In the genomic region with DNA sequence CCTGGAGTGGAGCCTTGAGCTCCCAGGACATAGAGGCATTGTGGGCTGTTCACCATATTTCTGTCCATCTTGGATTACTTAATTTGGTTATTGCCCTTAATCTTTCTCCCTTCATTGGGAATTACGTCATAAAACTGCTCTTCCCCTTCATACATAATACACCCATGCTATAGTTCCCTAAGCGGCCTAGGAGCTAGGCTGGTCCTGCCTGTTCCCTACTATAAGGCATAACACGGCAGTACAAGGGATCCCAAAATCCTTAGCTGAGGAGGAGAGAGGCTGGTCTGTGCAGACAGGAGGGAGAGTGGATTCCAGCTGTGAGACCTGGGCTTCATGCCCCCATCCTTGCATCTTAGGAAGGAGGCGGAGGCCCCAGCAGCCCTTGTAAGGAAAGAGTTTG, we compare ENCODE assay signal across 17 mouse cellular contexts. TPM values are rescaled to one million over a fixed set of nuclear protein-coding genes. Genes with fewer than 3 reads are reported as not detected.
DNase-seq lines count a peak whose midpoint lies in the region; ATAC-seq and TF ChIP-seq lines count a peak whose summit lies in the region.
"Had no signal": no experiment of that assay in that cellular context is flagged by ENCODE, and none has a peak within 500 bp of the region (broad histone marks: within the 10 kb centered on the region; RNA-seq: fewer than 3 reads in every experiment).

No protein-coding gene starts in this region.

- TF ChIP-seq EP300 in stomach, postnatal 0 days (optimal IDR thresholded peaks at IDR 0.05): no peak

- TF ChIP-seq CTCF in hindbrain, postnatal 0 days (IDR thresholded peaks at IDR 0.05; ENCODE audit: low read depth): no peak
- TF ChIP-seq CTCF in stomach, postnatal 0 days (IDR thresholded peaks at IDR 0.05; ENCODE audit: low read depth): no peak

- H3K4me1 ChIP-seq in forebrain, embryonic 10.5 days: peaks cover 83% of the 10 kb centered on the region
- H3K4me1 ChIP-seq in forebrain, embryonic 11.5 days (replicated peaks; ENCODE audit: control insufficient read depth, insufficient read depth, low read length): peaks cover 22% of the 10 kb centered on the region
- H3K4me1 ChIP-seq in hindbrain, embryonic 12.5 days: peaks cover 68% of the 10 kb centered on the region
- peaks cover 5% of the 10 kb centered on the region; the same call in 1 of the 2 replicates for H3K4me1 ChIP-seq in hindbrain, postnatal 0 days (ENCODE audit: insufficient read depth, low read length)
- peaks cover 82% of the 10 kb centered on the region for H3K4me1 ChIP-seq in neural tube, embryonic 13.5 days (replicated peaks)
- 0 out of 2 replicates have a peak, but pooled peaks cover 2% of the 10 kb centered on the region for H3K4me1 ChIP-seq in stomach, postnatal 0 days (replicated peaks; ENCODE audit: control insufficient read depth, insufficient read depth)

- no peaks in the 10 kb centered on the region for H3K27me3 ChIP-seq in forebrain, embryonic 10.5 days (ENCODE audit: poor library complexity, severe bottlenecking)
- H3K27me3 ChIP-seq in forebrain, embryonic 11.5 days (ENCODE audit: control insufficient read depth, insufficient read depth, low read length): no peaks in the 10 kb centered on the region
- no peaks in the 10 kb centered on the region for H3K27me3 ChIP-seq in hindbrain, embryonic 12.5 days
- H3K27me3 ChIP-seq in hindbrain, postnatal 0 days (ENCODE audit: insufficient read depth, low read length): no peaks in the 10 kb centered on the region
- no peaks in the 10 kb centered on the region for H3K27me3 ChIP-seq in neural tube, embryonic 13.5 days
- no peaks in the 10 kb centered on the region for H3K27me3 ChIP-seq in stomach, postnatal 0 days (ENCODE audit: control insufficient read depth, insufficient read depth, low read length)

- ATAC-seq in forebrain, embryonic 11.5 days (replicated peaks; ENCODE audit: low FRiP score): no peak
- no peak for ATAC-seq in hindbrain, embryonic 12.5 days (ENCODE audit: low FRiP score)
- ATAC-seq in hindbrain, postnatal 0 days: no peak
- no peak for ATAC-seq in neural tube, embryonic 13.5 days (ENCODE audit: low read depth)
- no peak for ATAC-seq in stomach, postnatal 0 days (ENCODE audit: low FRiP score, low TSS enrichment)
- ATAC-seq: midbrain, embryonic 16.5 days had no signal

- 90% methylated on average over 4 of the region's 4 CpGs for WGBS in forebrain, embryonic 10.5 days
- WGBS in forebrain, embryonic 11.5 days: 84% methylated on average over 4 of the region's 4 CpGs
- 80% methylated on average over 4 of the region's 4 CpGs for WGBS in hindbrain, embryonic 12.5 days
- WGBS in hindbrain, postnatal 0 days: 70% methylated on average over 4 of the region's 4 CpGs
- WGBS in neural tube, embryonic 13.5 days: 83% methylated on average over 4 of the region's 4 CpGs
- WGBS in stomach, postnatal 0 days: 70% methylated on average over 4 of the region's 4 CpGs

- no peaks in the 10 kb centered on the region for H3K9me3 ChIP-seq in forebrain, embryonic 10.5 days
- no peaks in the 10 kb centered on the region for H3K9me3 ChIP-seq in forebrain, embryonic 11.5 days (ENCODE audit: control insufficient read depth, low read length)
- H3K9me3 ChIP-seq in hindbrain, embryonic 12.5 days (replicated peaks): no peaks in the 10 kb centered on the region
- H3K9me3 ChIP-seq in hindbrain, postnatal 0 days (ENCODE audit: low read length): no peaks in the 10 kb centered on the region
- H3K9me3 ChIP-seq in neural tube, embryonic 13.5 days: no peaks in the 10 kb centered on the region
- H3K9me3 ChIP-seq in stomach, postnatal 0 days (ENCODE audit: control insufficient read depth, low read length): no peaks in the 10 kb centered on the region

- no peak overlapping the region for H3K9ac ChIP-seq in forebrain, embryonic 11.5 days (ENCODE audit: low read length)
- no peak overlapping the region; the same call in 1 of the 2 replicates for H3K9ac ChIP-seq in hindbrain, embryonic 12.5 days
- H3K9ac ChIP-seq in hindbrain, postnatal 0 days (replicated peaks; ENCODE audit: low read length): no peak overlapping the region
- peak overlapping the region; percentile 47; the same call in 1 of the 2 replicates for H3K9ac ChIP-seq in neural tube, embryonic 13.5 days
- H3K9ac ChIP-seq in stomach, postnatal 0 days (ENCODE audit: low read length): no peak overlapping the region
- H3K9ac ChIP-seq: liver, embryonic 14.5 days had no signal

- no peak for DNase-seq in forebrain, embryonic 10.5 days (ENCODE audit: extremely low spot score, low spot score)
- no peak for DNase-seq in forebrain, embryonic 11.5 days (ENCODE audit: low spot score)
- no peak for DNase-seq in hindbrain, postnatal 0 days (ENCODE audit: low spot score)
- DNase-seq in neural tube, embryonic 10.5 days (ENCODE audit: extremely low spot score, low spot score): no peak
- DNase-seq in stomach, postnatal 0 days (ENCODE audit: low spot score): no peak
- DNase-seq in cerebellum, postnatal 4 days (ENCODE audit: low spot score in 2 of 2): no peak
- DNase-seq: cerebellum, adult 2 months; kidney, adult 11 months; kidney, postnatal 4 days; lung, postnatal 14 days; right cerebral cortex, postnatal 25 days; thymus, postnatal 4 days had no signal

- peak overlapping the region; percentile 24; the same call in 1 of the 2 replicates for H3K4me3 ChIP-seq in forebrain, embryonic 10.5 days
- H3K4me3 ChIP-seq in forebrain, embryonic 11.5 days (ENCODE audit: low read depth, low read length): no peak overlapping the region
- no peak overlapping the region for H3K4me3 ChIP-seq in hindbrain, embryonic 12.5 days
- H3K4me3 ChIP-seq in hindbrain, postnatal 0 days (ENCODE audit: low read length): no peak overlapping the region
- no peak overlapping the region for H3K4me3 ChIP-seq in neural tube, embryonic 13.5 days
- H3K4me3 ChIP-seq in stomach, postnatal 0 days (ENCODE audit: low read depth, low read length): no peak overlapping the region
- H3K4me3 ChIP-seq: left cerebral cortex, adult 2 months had no signal

- no peak overlapping the region for H3K27ac ChIP-seq in forebrain, embryonic 10.5 days
- H3K27ac ChIP-seq in forebrain, embryonic 11.5 days (ENCODE audit: low read depth, low read length): no peak overlapping the region
- peak overlapping the region; percentile 6; the same call in 1 of the 2 replicates for H3K27ac ChIP-seq in hindbrain, embryonic 12.5 days
- no peak overlapping the region for H3K27ac ChIP-seq in hindbrain, postnatal 0 days
- 0 out of 2 replicates have a peak overlapping the region, but pooled peaks have one; percentile 2 for H3K27ac ChIP-seq in neural tube, embryonic 13.5 days (replicated peaks)
- 0 out of 2 replicates have a peak overlapping the region, but pooled peaks have one; percentile 24 for H3K27ac ChIP-seq in stomach, postnatal 0 days (replicated peaks)
- H3K27ac ChIP-seq: left cerebral cortex, adult 2 months; liver, embryonic 14.5 days had no signal

- no peak overlapping the region for H3K4me2 ChIP-seq in forebrain, embryonic 11.5 days (ENCODE audit: low read depth, low read length, severe bottlenecking)
- no peak overlapping the region for H3K4me2 ChIP-seq in hindbrain, embryonic 12.5 days (replicated peaks)
- H3K4me2 ChIP-seq in hindbrain, postnatal 0 days (ENCODE audit: low read depth, low read length): no peak overlapping the region
- H3K4me2 ChIP-seq in neural tube, embryonic 13.5 days: no peak overlapping the region; the same call in 1 of the 2 replicates
- no peak overlapping the region for H3K4me2 ChIP-seq in stomach, postnatal 0 days (replicated peaks; ENCODE audit: low read depth)

- peaks cover 99% of the 10 kb centered on the region for H3K36me3 ChIP-seq in forebrain, embryonic 10.5 days (replicated peaks)
- H3K36me3 ChIP-seq in forebrain, embryonic 11.5 days (ENCODE audit: control insufficient read depth, insufficient read depth, low read length): peaks cover 76% of the 10 kb centered on the region
- peaks cover 95% of the 10 kb centered on the region for H3K36me3 ChIP-seq in hindbrain, embryonic 12.5 days
- H3K36me3 ChIP-seq in hindbrain, postnatal 0 days (ENCODE audit: insufficient read depth, low read length): peaks cover 74% of the 10 kb centered on the region
- peaks cover 100% of the 10 kb centered on the region for H3K36me3 ChIP-seq in neural tube, embryonic 13.5 days
- H3K36me3 ChIP-seq in stomach, postnatal 0 days (ENCODE audit: control insufficient read depth, insufficient read depth, low read length): peaks cover 80% of the 10 kb centered on the region

RNA-seq across cellular contexts. Expression of gene Ech1, which starts 7.1 kb away (rescaled TPM):
- polyA plus RNA-seq in forebrain, embryonic 10.5 days (2016; fragmentation: Nextera tagmentation; extraction: Ambion mirVana): 68.5 and 72.0 TPM in 2 replicates
- 70.6 and 74.0 TPM in 2 replicates for polyA plus RNA-seq in forebrain, embryonic 11.5 days (2014; fragmentation: Nextera tagmentation; extraction: Ambion mirVana)
- 84.7 and 87.8 TPM in 2 replicates for polyA plus RNA-seq in hindbrain, embryonic 12.5 days (2016; fragmentation: Nextera tagmentation; extraction: Ambion mirVana)
- 95.5 and 131 TPM in 2 replicates for total RNA-seq in hindbrain, postnatal 0 days (2014; rRNA removed)
- polyA plus RNA-seq in hindbrain, postnatal 0 days (2015; fragmentation: Nextera tagmentation; extraction: Ambion mirVana): 122 and 127 TPM in 2 replicates
- polyA plus RNA-seq in neural tube, embryonic 13.5 days (2015; fragmentation: Nextera tagmentation; extraction: Ambion mirVana): 88.7 and 98.1 TPM in 2 replicates
- 426 and 435 TPM in 2 replicates for polyA plus RNA-seq in stomach, postnatal 0 days (2015; fragmentation: Nextera tagmentation; extraction: Ambion mirVana)

RNA-seq across cellular contexts. Expression of gene Hnrnpl, which starts 9.6 kb away (rescaled TPM):
- 325 and 336 TPM in 2 replicates for polyA plus RNA-seq in forebrain, embryonic 10.5 days (2016; fragmentation: Nextera tagmentation; extraction: Ambion mirVana)
- 338 and 382 TPM in 2 replicates for polyA plus RNA-seq in forebrain, embryonic 11.5 days (2014; fragmentation: Nextera tagmentation; extraction: Ambion mirVana)
- polyA plus RNA-seq in hindbrain, embryonic 12.5 days (2016; fragmentation: Nextera tagmentation; extraction: Ambion mirVana): 297 and 345 TPM in 2 replicates
- 233 and 275 TPM in 2 replicates for total RNA-seq in hindbrain, postnatal 0 days (2014; rRNA removed)
- 179 and 191 TPM in 2 replicates for polyA plus RNA-seq in hindbrain, postnatal 0 days (2015; fragmentation: Nextera tagmentation; extraction: Ambion mirVana)
- 214 and 237 TPM in 2 replicates for polyA plus RNA-seq in neural tube, embryonic 13.5 days (2015; fragmentation: Nextera tagmentation; extraction: Ambion mirVana)
- polyA plus RNA-seq in stomach, postnatal 0 days (2015; fragmentation: Nextera tagmentation; extraction: Ambion mirVana): 153 and 156 TPM in 2 replicates

RNA-seq across cellular contexts. Expression of gene Lgals4, which starts 15.7 kb away (rescaled TPM):
- polyA plus RNA-seq in forebrain, embryonic 10.5 days (2016; fragmentation: Nextera tagmentation; extraction: Ambion mirVana): 2.9 and 3.1 TPM in 2 replicates
- polyA plus RNA-seq in forebrain, embryonic 11.5 days (2014; fragmentation: Nextera tagmentation; extraction: Ambion mirVana): 1.1 and 1.7 TPM in 2 replicates
- polyA plus RNA-seq in hindbrain, embryonic 12.5 days (2016; fragmentation: Nextera tagmentation; extraction: Ambion mirVana): 5.0 and 5.1 TPM in 2 replicates
- total RNA-seq in hindbrain, postnatal 0 days (2014; rRNA removed): 0.47 and 8.4 TPM in 2 replicates
- 5.0 and 5.8 TPM in 2 replicates for polyA plus RNA-seq in hindbrain, postnatal 0 days (2015; fragmentation: Nextera tagmentation; extraction: Ambion mirVana)
- 5.0 and 6.2 TPM in 2 replicates for polyA plus RNA-seq in neural tube, embryonic 13.5 days (2015; fragmentation: Nextera tagmentation; extraction: Ambion mirVana)
- polyA plus RNA-seq in stomach, postnatal 0 days (2015; fragmentation: Nextera tagmentation; extraction: Ambion mirVana): 469 and 489 TPM in 2 replicates

RNA-seq across cellular contexts. Expression of gene Rinl, which starts 29.2 kb away (rescaled TPM):
- polyA plus RNA-seq in forebrain, embryonic 10.5 days (2016; fragmentation: Nextera tagmentation; extraction: Ambion mirVana): 3.4 and 3.8 TPM in 2 replicates
- polyA plus RNA-seq in forebrain, embryonic 11.5 days (2014; fragmentation: Nextera tagmentation; extraction: Ambion mirVana): 2.1 and 2.4 TPM in 2 replicates
- polyA plus RNA-seq in hindbrain, embryonic 12.5 days (2016; fragmentation: Nextera tagmentation; extraction: Ambion mirVana): 2.2 and 2.7 TPM in 2 replicates
- total RNA-seq in hindbrain, postnatal 0 days (2014; rRNA removed): 1.2 TPM in 2 replicates
- 1.4 and 2.0 TPM in 2 replicates for polyA plus RNA-seq in hindbrain, postnatal 0 days (2015; fragmentation: Nextera tagmentation; extraction: Ambion mirVana)
- polyA plus RNA-seq in neural tube, embryonic 13.5 days (2015; fragmentation: Nextera tagmentation; extraction: Ambion mirVana): 1.7 and 2.6 TPM in 2 replicates
- 2.1 and 2.6 TPM in 2 replicates for polyA plus RNA-seq in stomach, postnatal 0 days (2015; fragmentation: Nextera tagmentation; extraction: Ambion mirVana)

RNA-seq across cellular contexts. Expression of gene Lgals7, which starts 45.7 kb away (rescaled TPM):
- 0.26 and 0.42 TPM in 2 replicates for polyA plus RNA-seq in forebrain, embryonic 10.5 days (2016; fragmentation: Nextera tagmentation; extraction: Ambion mirVana)
- polyA plus RNA-seq in forebrain, embryonic 11.5 days (2014; fragmentation: Nextera tagmentation; extraction: Ambion mirVana): 0.52 and 0.88 TPM in 2 replicates
- polyA plus RNA-seq in hindbrain, embryonic 12.5 days (2016; fragmentation: Nextera tagmentation; extraction: Ambion mirVana): 3.1 and 3.5 TPM in 2 replicates
- 1.1 TPM in 1 of 2 replicates, not detected in the other for total RNA-seq in hindbrain, postnatal 0 days (2014; rRNA removed)
- 3.7 and 5.0 TPM in 2 replicates for polyA plus RNA-seq in hindbrain, postnatal 0 days (2015; fragmentation: Nextera tagmentation; extraction: Ambion mirVana)
- polyA plus RNA-seq in neural tube, embryonic 13.5 days (2015; fragmentation: Nextera tagmentation; extraction: Ambion mirVana): 4.5 and 6.1 TPM in 2 replicates
- 296 and 301 TPM in 2 replicates for polyA plus RNA-seq in stomach, postnatal 0 days (2015; fragmentation: Nextera tagmentation; extraction: Ambion mirVana)
- polyA plus RNA-seq: cerebellum, adult 2 months had no signal

Comparison
In these comparisons a context has a peak if more than half of its experiments do, and no peak if none do; other contexts are left out.
1. H3K27ac ChIP-seq: peak in hindbrain, embryonic 12.5 days (single experiment), neural tube, embryonic 13.5 days (single experiment) and stomach, postnatal 0 days (single experiment); none in forebrain, embryonic 10.5 days (single experiment), forebrain, embryonic 11.5 days (single experiment) and hindbrain, postnatal 0 days (single experiment).
2. RNA of gene Lgals4, which starts 15.7 kb away (polyA plus RNA-seq): 469 to 489 TPM in stomach, postnatal 0 days; 5.0 to 6.2 TPM in neural tube, embryonic 13.5 days, 5.0 to 5.8 TPM in hindbrain, postnatal 0 days, 5.0 to 5.1 TPM in hindbrain, embryonic 12.5 days, 2.9 to 3.1 TPM in forebrain, embryonic 10.5 days and 1.1 to 1.7 TPM in forebrain, embryonic 11.5 days; every median in the first group is over 10 times any median in the second.